Mouse (Mus musculus) naive thymus-derived CD4-positive, alpha-beta T cell, adult 2 months (primary cell): ENCODE results near the gene Osbpl3.
A peak's percentile ranks its signal among the peaks of the same experiment; 100 is the strongest.

Source experiments
- DNase-seq: peaks from one replicate; pipeline ENCODE4 v3.0.0-alpha.2; 2011; ENCODE audit warnings: low read depth

Gene Osbpl3

DNA sequence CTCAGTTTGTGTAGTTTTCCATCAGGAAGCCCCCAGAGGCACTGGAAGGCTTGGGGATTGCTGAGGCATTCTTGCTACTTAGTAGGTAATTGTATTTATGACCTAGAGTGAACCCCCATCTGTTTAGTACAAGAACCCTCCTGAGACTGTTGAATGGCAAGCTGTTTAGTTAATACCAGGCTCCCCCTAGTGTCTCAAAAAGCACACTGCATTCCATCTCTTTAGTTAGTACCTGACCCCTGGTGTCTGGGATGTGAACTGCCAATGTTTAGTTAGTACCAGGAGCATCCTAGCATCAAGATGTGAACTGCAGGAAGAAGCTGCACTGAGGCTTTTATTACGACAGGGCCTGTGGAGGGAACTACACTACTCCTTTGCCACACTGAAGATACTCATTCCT, 161.9 kb downstream of the Osbpl3 start:
- DNase-seq: peak; percentile 91

DNA sequence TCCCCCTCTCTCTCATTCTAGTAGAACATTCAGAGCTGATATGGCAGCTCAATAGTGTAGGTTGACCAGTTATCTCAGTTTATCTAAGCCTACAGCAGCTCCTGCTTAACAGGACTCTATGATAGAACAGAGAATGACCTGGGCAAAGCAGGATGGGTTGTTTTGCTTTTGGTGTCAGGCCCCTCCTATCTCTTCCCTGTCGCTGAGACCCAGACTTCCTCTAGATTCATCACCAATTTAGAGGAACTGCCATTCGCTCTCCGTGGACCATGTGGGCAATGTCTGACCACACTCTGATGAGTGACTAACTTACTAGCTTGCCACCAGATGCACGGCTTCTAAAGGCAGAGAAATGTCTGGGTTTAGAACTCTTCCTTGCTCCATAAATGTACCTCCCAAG, 164.4 kb downstream of the Osbpl3 start:
- no peak for DNase-seq

DNA sequence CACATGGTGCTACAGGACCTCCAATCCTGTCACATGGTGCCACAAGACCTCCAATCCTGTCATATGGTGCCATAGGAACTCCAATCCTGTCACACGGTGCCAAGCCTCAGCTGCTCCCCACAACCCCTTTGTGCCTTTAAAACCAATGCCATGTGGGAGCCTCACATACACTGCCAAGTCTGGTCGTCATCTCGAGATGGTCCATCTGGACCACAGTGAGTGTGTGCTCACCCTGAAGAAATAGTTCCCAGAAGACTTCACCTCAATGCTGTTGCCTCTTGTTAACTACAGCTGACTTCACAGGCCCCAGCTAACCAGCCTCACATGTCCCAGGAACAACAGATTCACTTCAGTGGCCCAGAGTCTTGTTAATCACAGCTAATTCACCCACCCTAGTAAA, 169.1 kb downstream of the Osbpl3 start:
- no peak for DNase-seq

DNA sequence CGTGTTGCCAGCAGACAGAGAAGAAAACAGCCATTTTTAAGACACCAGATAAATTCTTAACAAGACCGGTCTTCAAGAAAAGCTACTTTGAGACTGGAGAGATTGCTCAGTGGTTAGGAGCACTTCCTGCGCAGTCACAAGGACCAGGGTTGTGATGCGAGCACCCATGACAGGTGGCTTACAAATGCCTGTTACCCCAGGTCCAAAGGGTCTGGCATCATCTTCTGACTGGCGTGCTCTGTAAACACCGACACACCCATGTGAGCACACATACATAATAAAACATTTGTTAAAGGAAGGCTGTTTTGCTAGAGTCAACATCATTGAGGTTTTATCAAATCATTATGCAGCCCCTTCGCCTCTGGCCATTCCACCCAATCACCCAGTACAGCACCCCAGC, 176.4 kb downstream of the Osbpl3 start:
- no peak for DNase-seq

DNA sequence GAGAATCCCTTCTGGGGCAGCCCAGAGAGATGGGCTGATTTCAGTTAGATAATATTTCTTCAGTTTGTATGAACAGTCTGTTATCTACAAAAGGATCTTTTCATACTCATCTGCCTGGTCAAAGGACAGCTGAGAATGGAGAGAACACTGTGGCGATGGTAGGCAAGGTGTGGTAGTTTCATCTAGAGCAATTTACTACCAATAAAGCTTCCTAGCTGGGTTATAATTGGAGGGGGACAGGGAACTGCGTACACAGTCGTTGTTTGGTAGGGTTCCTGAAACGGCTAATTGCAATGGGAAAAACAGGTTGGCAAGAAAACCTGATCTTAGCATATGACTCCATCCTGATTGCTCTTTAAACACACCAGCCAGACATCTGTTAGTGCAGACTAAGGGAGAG, 182.1 kb downstream of the Osbpl3 start:
- DNase-seq: no peak

DNA sequence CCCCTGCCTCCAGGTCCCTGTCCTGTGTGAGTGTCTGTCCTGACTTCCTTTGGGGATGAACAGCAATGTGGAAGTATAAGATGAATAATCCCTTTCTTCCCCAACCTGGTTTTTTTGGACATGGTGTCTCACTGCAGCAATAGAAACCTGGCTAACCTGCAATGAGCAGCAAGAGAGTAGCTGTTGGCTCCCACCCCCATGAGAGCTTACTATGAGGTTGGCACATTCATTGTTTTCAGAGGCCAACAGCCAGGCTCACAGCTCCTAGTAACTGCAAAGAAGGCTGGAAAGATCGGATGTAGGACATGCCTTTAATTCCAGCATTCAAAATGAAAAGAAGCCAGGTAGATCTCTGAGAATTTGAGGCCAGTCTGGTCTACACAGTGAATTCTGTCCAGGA, 182.6 kb downstream of the Osbpl3 start:
- no peak for DNase-seq

DNA sequence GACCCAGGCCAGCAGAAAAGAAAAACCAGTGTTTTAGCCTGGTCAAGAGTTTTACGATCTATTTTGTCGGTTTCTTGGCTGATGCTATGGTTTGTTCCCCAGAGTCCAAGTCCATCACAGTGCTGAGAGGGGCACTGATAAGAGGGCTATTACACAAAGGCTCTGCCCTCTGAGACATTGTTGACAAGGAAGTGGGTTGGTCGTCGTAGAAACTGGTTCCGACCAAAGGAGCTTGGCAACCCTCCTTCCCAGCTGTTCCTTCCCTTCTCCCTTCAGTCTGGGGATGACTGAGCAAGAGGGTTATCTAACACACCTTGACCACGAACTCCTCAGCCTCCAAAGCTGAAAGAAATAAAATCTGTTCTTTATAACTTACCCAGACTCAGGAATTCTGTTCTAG, 192.3 kb downstream of the Osbpl3 start, which contains the start of gene Gsdme:
Gene Gsdme, minus strand, starts transcription at position 193 of the 400 bp plus-strand sequence.
- DNase-seq: no peak

DNA sequence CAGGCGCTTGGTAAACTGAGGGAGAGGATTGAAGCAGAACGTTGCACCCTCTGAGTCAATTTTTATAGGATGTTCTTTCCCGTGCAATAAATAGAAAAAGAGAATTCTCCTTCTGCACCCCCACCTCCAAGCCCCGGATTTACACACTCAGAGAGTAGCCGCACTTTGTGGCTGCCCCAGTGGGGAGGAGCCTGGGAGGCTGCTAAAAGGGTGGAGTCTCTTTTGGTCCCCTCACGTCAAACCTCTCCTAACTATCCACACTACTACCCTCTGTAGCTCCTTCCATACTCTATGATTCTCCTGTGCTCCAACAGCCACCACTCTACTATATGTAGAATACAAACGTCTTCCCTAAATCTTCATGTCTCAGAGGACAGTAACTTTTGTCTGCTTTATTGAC, 193.7 kb downstream of the Osbpl3 start:
- DNase-seq: no peak

DNA sequence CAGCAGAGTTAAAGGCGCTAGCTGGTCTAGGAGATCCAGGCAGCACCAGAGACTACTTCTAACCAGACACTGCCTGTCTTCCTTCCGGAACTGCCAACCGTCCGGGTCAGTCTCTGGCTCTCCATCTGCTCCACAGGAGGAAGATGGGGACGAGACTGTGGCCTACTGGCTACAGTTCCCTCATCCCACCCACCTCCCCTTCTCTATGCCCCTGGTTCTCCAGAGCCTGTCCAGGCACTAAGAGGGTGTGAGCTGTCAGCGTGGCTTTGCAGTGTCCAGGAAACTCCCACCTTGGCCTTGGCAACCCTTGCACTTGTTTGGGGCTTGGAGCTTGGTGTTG, 194.1 kb downstream of the Osbpl3 start:
- no peak for DNase-seq

DNA sequence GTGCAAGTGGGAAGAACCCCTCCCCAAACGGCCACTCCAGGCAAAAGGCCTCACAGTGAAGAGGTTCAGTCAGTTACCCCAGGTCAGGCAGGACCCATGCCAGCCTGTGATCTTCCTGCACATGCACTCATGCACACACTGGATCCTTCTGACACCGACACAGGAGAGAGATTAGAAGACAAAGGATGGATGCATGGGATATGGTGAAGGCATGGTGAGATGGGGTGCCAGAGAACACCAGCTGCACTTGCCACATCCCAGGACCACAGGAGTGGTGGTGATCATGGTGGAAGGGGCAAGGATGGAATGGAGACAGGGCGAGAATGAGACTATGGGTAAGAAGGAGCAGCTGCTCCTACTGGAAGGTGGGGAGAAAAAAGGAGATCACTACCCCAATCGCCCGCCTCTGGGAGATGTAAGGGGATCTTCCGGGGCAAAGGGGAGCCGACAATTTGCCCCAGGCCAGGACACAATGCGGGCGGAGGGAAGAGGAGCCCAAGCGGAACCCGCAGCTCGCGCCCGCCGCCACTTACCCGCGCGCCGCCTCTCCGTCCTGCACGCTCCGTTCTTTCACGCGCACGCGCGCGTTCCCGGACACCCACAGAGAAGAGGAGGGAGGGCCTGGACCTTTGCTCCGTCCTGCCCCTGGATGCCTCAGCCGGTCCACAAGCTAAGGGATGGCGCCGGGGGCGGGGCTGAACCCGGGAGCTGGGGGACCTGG, 194.6 kb downstream of the Osbpl3 start:
- peak; percentile 61 for DNase-seq

DNA sequence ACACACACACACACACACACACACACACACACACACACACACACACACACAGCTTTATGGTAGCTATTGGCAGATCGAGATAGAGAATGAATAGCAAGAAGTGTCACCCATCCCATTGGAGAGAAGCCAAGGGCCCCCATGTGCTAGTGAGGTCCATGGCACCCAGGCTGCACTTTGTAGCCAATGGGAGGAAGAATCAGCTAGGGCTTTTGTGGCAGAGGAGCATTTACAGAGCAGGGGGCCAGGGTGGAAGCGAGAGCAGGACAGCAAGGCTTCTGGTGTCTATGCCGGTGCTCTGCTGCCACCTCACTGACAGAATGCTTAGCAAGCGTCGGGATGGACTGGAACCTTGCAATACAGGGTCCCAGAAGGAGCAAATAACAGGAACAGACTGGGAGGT, 200.6 kb downstream of the Osbpl3 start:
- no peak for DNase-seq

DNA sequence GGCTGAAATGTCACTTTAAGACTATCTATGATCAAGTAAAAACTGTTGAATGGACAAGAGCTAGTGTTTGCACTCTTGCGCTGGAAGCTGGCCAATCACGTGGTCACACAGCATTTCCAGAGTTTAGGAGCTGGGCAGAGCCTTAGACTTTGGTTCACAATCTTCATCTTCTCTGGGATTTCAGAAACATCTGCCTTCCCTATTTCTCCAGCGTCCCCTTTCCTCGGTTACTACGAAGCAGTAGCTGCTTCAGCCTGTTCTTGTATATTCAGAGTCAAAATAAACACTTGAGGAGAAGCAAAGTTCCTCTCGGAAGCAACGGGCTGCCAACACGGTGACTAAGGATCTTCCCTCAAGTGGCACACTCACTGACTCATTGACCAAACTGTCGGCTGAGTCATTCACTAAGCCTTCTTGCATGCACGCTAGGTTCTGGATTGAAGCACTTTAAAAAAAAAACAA, 201.2 kb downstream of the Osbpl3 start:
- no peak for DNase-seq

DNA sequence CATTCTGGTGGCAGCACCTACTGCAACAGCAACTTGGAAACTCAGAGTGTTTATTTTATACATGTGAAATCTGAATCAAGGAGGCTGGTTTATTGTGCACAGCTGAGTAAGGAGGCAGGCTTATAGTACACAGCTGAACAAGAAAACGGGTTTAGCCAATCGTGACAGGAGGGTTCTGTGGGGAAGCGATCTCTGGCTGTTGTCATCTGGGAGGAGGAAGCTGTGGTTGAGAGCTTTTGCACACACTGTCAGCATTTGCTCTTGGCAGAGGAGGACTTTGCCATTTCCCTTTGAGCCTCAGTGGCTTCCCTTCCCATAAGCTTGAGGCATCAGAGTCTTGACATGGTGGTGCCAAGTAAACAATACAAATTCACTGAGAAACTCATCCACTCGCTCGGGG, 203.3 kb downstream of the Osbpl3 start:
- peak; percentile 73 for DNase-seq

DNA sequence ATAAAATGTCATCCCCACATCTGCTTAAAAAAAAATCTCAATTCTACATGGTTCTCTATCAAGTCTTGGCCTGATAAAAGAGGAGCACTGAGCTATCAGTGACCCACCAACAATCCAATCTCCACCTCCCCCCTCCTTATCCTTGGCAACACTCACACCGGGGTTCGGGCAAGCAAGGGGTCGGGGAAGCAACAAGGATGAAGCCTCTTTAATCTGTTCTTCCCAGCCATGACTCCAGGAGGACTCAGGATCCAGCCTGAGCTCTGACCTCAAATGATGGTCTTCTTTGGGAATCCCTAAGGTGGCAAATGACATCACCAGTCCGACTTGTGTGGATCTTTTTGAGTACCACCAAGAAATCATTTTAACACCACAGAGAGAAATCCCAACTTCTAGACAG, 208.2 kb downstream of the Osbpl3 start:
- no peak for DNase-seq

DNA sequence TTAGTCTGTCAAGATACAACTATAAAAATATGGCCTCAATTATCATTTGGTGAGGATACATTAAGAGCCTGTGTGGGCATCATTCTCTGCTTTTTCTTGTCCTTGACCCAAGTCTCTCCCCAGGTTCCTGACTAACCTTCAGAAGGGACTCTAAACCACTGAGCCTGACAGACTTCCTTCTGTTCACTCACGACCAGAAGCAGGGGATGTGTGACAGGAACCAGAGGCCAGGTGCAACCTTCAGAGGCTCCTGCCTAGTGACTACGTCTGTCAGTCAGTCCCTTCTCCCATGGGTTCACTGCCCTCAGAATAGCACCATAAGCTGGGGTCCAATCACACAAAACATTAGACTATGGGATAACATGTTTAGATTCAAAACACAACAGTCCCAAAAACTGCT, 208.6 kb downstream of the Osbpl3 start:
- DNase-seq: no peak

DNA sequence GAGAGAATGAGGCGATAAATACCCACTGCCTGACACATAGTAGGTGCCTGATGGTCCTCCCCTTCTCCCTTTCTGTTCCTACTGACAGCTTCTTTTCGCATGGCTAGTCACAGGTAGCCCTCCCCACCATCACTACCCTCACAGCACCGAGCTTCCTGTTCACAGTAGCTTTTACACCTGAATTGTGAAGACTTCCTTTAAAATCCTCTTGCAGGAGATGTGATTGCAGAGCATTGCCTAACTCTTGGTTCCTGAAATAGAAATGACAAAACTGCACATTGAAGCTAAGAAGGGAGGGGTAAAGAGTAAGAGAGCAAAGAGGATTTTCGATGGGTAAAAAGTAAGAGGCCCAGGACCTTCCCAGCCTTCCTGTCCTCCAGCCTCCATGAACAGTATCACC, 211.0 kb downstream of the Osbpl3 start:
- peak; percentile 17 for DNase-seq

DNA sequence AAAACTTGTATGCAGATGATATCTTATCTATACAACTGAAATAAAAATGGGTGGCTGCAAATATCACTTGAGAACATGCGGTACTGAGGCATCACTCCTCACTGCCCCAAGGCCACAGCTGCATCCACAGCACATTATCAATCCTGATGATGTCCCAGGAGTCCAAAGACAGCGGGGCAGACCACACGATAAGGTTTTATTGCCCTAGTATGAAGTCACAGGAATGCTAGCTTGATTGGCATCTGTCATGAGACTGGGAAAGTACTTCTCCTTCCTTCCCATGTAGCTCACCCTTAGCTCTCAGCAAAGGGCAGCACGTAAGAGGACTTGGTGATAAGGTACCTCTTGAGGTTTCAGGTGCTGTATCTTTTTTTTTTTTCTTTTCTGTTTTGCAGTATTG, 211.9 kb downstream of the Osbpl3 start:
- DNase-seq: no peak
